Mouse (Mus musculus) kidney, adult 18-20 months (tissue): Measurements from ENCODE around the gene Tspan7.

Experiments used
- DNase-seq: peaks from one replicate; pipeline ENCODE4 v3.0.0; 2021

Tspan7 gene

GRCm38 (mm10) chrX:10484872-10485569, at the start of gene Tspan7:
Gene Tspan7 (plus strand): TSS chrX:10485158.
- peak; percentile 59 for DNase-seq

DNA sequence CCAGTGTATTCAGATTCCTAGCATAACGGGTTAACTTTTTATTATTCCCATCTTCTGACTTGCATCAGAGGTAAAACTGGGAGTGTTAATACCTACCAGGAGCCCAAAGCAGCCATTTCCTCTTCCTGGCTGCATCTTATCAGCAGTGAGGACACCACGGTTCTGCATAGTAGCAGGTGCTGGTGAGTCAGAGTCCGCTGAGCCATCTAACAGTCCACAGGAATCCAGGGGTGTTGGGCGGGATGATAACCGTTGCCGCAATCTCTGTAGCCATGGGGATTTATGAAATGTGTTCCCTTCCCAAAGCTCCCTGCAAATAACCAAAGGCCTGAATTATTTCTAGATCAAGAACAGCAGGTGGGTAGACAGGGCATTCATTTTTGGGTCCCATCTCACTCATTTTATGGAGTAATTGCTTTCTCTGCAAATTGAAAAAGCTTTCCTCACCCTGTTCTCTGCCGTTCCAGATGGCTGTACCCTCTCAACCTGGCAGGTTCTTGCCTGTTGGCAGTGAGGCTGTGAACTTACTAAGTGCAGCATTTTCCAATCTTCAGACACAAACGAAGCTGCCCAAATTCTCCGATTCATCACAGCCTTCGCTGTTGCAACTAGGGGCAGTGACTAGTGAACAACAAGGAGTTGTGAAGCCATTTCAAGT, 35.5 kb upstream of the Tspan7 start:
- no peak for DNase-seq

- no peak for DNase-seq
Observed at GRCm38 (mm10) chrX:10450143-10451060, 34.6 kb upstream of the Tspan7 start.

- no peak for DNase-seq
Observed at GRCm38 (mm10) chrX:10453798-10454197, 31.2 kb upstream of the Tspan7 start.

- no peak for DNase-seq
Observed at GRCm38 (mm10) chrX:10457256-10457655, 27.7 kb upstream of the Tspan7 start.

- no peak for DNase-seq
Observed at GRCm38 (mm10) chrX:10477088-10477487, 7.9 kb upstream of the Tspan7 start.

DNA sequence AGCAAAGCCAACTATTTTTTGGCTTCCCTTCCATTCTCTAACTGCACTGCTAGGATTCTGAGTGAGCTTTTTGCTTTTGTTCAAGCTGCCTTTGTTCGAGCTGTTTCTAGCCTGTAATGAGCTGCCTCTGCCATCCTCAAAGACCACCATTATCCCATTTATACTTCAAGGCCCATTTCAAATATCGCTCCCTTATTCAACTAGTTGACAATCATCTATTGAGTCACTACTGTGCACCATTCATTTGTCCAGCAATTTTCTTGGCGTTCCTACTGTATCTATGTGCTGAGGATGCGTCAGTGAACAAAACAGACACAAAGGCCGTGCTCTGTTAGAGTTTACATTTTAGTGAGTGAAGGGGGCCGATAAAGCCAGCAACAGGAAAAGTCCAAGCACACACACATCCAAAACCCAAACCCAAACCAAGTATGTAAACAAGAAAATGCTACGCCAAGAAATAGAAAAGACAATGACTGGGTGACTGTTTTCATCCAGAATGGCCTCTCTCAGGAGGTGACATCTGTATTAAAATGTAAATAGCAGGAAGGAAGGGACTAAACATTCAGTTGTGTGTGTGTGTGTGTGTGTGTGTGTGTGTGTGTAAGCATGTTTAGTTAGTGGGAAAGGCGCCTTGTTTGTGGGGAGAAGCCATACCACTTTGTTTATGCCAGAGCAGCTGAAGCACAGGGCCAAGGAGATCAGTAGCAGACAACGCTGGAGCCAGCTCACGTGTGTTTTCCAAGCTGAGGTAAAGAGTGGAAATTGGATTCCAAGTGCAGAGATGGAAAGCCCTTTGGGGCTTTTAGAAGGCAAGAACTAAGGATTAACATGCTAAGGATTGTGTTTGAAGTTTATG, 5.7 kb upstream of the Tspan7 start:
- no peak for DNase-seq

- no peak for DNase-seq
Observed at GRCm38 (mm10) chrX:10479943-10480342, 5.0 kb upstream of the Tspan7 start.

DNA sequence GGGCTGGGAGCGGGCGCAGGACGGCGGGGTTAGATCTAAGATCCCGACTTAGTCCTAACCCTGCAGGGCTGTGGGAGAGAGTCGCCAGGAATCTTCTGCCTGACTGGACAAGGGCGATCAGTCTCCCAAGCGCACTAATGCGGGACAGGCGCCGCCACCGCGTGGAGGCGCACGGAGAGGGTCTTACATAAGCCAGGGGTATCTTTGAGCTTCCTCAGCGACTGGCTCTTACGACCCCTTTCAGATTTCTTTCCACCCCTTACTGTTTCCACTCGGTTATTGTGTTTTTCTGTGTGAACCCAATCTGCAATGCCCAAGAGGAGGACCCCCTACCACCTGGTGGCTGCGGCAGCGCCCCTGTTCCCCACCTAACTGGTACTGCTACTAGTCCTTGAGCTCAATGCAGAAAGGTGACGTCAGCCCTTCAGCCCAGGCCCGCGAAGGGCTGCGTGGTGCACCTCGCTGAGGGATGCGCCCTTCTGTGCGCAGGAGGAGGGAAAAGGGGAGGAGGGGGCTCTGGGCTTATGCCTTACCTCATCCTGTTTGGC, 780 bp downstream of the Tspan7 start:
- DNase-seq = peak; percentile 39

DNA sequence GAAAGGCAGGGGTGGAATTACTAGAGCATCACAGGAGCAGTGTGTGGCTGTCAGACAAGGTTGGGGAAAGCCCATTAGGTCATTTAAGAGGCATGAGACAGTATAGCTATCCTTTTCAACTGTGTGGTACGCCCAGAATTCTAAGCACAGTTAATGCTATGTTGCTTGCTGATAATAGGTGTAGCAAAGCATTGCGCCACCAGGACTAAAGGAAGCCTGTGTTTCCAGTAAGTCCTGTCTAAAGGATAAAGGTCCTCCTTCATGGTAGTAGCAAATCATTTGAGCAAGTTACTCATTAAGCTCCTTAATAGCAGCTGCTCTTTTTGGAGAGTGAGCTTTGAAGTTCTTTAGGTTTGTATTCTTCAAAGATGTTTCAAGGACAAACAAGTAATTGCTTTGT, 13.6 kb downstream of the Tspan7 start:
- peak; percentile 11 for DNase-seq

- DNase-seq = no peak
Observed at GRCm38 (mm10) chrX:10502616-10503015, 17.7 kb downstream of the Tspan7 start.

- DNase-seq = no peak
Observed at GRCm38 (mm10) chrX:10514417-10514816, 29.5 kb downstream of the Tspan7 start.

DNA sequence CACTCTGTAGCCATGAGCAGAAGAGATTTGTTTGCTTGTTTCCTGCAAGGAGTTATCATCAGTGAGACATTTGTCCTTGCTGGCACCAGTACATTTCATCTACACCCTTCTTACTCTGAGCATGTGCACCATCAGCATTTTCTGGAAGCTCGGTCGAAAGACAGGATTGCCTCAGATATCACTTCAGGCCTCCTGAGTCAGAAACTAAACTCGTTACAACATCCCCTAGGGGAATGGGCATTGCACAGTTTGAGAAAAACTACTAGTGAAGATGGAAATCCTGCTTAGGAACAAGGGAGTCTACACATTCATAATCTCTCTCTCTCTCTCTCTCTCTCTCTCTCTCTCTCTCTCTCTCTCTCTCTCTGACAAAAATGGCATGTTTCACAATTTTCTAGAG, 30.0 kb downstream of the Tspan7 start:
- no peak for DNase-seq

GRCm38 (mm10) chrX:10516448-10516847, 31.5 kb downstream of the Tspan7 start:
- DNase-seq = no peak

DNA sequence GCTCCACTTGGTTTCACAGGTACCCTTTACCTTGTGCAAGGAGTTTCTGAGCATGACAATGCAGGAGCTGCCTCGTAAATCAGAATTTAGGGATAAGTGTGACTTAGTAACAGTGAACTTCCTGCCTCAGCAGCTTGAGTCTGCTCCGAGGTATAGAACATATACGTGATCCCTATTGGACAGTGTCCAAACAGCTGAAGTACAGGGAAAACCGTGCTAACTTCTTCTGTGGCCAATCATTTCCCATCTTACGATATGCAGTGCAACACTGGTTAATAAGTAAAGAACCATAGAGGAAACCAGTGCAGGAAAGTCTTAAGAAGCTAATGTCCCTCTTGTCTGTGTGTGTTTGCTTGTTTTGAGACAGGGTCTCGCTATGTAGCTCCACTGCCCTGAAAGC, 32.0 kb downstream of the Tspan7 start:
- no peak for DNase-seq

- DNase-seq = no peak
Observed at GRCm38 (mm10) chrX:10517756-10518155, 32.8 kb downstream of the Tspan7 start.

DNA sequence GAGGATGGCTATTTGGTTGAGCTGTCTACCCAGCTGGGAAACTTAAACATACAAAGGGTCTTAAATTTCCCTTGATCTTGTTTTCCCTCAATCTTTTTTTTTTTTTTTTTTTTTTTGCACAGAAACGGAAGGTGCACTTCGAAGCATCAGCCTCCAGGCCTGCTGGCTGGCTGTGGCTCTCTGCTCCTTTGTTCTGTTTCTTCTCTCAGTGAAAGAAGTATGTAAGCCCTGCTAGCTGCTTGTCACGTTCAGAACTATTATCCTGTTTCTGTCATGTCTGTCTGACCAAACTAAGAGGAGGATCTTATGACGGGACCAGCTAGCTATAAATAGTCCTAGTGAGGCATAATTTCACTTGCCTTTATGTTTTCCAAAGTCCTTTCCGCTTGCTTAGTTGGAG, 33.6 kb downstream of the Tspan7 start:
- DNase-seq = no peak

GRCm38 (mm10) chrX:10535450-10535849, 50.5 kb downstream of the Tspan7 start:
- no peak for DNase-seq

- DNase-seq = no peak
Observed at GRCm38 (mm10) chrX:10539009-10539408, 54.1 kb downstream of the Tspan7 start.

GRCm38 (mm10) chrX:10539482-10540166, 54.7 kb downstream of the Tspan7 start:
- DNase-seq = no peak

DNA sequence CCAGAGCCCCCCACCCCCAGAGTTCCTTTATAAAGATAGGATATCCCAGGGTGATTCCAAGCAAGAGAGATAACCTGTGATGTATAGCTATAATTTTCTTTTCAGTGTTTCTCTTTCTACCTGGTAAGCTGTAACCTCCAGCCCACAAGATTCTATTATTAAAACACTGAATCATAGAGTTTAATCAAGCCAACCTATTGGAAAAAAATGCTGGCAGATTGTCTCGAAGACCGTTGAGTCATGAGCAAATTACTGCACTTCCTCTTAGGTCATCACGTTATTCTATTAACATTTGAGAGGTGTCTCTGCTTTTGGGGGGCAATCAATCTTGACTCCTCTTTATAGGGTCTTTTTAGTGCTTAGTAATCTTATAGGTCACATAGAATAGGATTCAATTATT, 61.9 kb downstream of the Tspan7 start:
- DNase-seq = no peak

DNA sequence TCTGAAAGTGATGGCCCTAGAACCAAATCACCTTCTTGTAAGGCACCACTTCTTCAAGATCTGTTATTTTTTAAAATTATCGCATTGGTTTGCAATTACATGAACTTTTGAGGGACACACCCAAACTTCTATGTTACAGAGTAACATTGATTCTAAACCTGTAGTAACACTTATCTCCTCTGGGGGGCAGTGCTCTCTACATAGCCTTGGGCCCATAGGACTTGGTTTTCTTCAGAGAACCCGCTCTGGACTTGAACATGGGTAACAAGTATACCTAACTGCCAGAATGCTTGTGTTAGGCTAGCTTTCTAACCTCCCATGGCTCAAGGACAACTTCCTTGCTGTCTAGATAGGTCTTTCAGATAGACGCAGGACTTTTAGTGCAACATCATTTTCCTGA, 64.8 kb downstream of the Tspan7 start:
- no peak for DNase-seq
